Mouse (Mus musculus): ENCODE measurements at regions not wholly inside any gene's neighbourhood (a gene's known extent, or its start where the extent isn't known, plus 50 kb on each side); places are given as distances from the start of the nearest gene placed in this dataset.

- in situ Hi-C loops (cut with MboI, MseI) = no loop called here
Measured at GRCm38 (mm10) chr2:12614345-12614744, 195.1 kb upstream of the Mindy3 start.

- in situ Hi-C loops (cut with MboI, MseI) = no loop called here
Measured at GRCm38 (mm10) chr2:12613858-12614257, 194.6 kb upstream of the Mindy3 start.

GRCm38 (mm10) chr2:12582566-12582965 lies 163.3 kb upstream of the Mindy3 start:
- in situ Hi-C loops (cut with MboI, MseI) = no loop called here

GRCm38 (mm10) chr2:12557736-12558135 lies 138.5 kb upstream of the Mindy3 start:
- in situ Hi-C loops (cut with MboI, MseI) = no loop called here

- in situ Hi-C loops (cut with MboI, MseI) = no loop called here
Measured at GRCm38 (mm10) chr2:12522411-12522810, 103.1 kb upstream of the Mindy3 start.

GRCm38 (mm10) chr2:12521744-12522143 lies 102.5 kb upstream of the Mindy3 start:
- in situ Hi-C loops (cut with MboI, MseI) = no loop called here

- in situ Hi-C loops (cut with MboI, MseI) = loop anchor here in 1 of 2 experiments (25.0 kb wide), 1 partner anchor 480 kb away; no protein-coding TSS in a partner anchor
Measured at GRCm38 (mm10) chr2:12492369-12492768, 73.1 kb upstream of the Mindy3 start.

- in situ Hi-C loops (cut with MboI, MseI) = loop anchor here in 1 of 2 experiments (25.0 kb wide), 1 partner anchor 768 kb away; no protein-coding TSS in a partner anchor
Measured at GRCm38 (mm10) chr2:12469440-12470339, 50.4 kb upstream of the Mindy3 start.
